Mouse (Mus musculus): Measurements from ENCODE around the gene Cc2d1a. TPM values are rescaled to one million over a fixed set of nuclear protein-coding genes. Genes with fewer than 3 reads are reported as not detected.

Cc2d1a gene
- polyA plus RNA-seq (2014; fragmentation: Illumina TruSeq; extraction: RNeasy Lipid Tissue Mini Kit (QIAGEN cat#74804); ENCODE audit: low replicate concordance): 0.19 TPM

DNA sequence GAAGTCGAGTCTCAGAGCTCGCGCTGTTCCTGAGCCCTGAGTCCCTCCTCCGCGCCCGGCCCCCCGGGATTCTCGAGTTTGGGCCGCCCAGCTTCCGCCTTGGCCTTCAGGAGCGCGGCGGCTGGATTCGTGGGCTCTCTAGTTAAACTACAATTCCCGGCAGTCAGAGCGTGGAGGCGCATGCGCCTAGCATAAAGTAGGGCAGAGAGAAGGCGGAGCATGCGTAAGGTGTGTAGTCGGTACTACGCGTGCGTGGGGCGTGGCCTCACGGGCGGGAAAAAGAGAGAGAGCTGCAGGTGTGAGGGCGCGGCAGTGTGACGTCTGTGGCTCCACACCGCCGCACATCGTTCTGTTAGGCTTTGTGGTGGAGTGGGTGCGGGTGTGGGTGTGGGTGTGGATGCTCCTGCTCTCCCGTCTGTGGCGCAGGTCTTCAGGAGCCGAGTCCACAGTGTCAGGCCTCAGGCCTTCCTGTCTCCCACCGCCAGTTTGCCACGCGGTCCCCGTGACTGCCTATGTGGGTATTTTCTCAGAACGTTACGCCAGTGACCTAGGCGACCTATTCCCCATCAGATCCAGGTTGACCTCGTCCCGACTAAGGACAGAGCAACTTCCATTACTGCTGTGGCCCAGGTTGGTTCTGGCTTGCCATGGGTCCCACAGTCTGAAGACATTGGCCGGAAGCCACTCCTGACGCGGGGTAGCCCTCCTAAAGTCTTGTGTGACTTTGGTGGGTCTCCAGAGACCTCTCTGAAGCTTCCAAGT, at the start of gene Cc2d1a, which contains the start of gene 4930432K21Rik:
Cc2d1a (minus strand) TSS at position 168 of the 762 bp plus-strand sequence.
4930432K21Rik (plus strand) TSS at position 257 of the 762 bp plus-strand sequence.

DNA sequence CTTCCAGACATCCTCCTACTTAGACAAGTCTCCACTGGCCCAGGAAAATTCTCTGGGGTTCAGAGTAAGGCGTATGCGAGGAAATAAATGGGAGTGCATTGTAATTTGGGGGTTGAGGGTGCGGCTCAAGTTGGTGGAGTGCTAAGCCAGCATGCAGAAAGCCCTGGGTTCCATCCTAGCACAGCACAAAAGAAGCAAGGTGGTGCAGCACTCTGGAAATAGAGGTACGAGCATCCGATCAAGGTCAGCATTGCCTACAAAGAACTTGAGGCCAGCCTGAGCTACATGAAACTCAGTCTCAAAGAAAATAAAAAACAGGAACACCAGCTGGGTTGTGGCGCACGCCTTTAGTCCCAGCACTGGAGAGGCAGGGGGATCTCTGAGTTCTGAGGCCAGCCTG, 37.4 kb upstream of the Cc2d1a start, which contains the start of gene Nanos3:
Nanos3 (minus strand) TSS at position 101 of the 400 bp plus-strand sequence.

DNA sequence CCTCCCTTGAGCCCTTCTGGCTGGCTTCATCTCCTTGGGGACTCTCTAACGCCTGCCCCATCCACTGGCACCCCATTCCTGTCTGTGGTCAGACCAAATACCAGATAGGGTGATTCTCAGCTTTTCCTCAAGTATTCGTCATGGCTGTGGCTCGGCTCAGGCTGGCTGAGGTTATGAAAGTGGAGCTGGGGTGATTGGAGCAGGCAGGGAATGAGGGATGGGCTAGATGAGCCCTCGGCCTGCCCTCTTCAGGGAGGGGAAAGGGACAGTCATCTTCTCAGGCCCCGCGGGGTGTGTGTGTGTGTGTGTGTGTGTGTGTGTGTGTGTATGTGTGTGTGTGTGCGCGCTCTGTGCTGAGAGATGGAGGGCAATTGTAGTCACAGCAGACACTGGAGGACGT, 22.1 kb downstream of the Cc2d1a start, which contains the start of gene Podnl1:
Podnl1 (plus strand) TSS at position 334 of the 400 bp plus-strand sequence.

DNA sequence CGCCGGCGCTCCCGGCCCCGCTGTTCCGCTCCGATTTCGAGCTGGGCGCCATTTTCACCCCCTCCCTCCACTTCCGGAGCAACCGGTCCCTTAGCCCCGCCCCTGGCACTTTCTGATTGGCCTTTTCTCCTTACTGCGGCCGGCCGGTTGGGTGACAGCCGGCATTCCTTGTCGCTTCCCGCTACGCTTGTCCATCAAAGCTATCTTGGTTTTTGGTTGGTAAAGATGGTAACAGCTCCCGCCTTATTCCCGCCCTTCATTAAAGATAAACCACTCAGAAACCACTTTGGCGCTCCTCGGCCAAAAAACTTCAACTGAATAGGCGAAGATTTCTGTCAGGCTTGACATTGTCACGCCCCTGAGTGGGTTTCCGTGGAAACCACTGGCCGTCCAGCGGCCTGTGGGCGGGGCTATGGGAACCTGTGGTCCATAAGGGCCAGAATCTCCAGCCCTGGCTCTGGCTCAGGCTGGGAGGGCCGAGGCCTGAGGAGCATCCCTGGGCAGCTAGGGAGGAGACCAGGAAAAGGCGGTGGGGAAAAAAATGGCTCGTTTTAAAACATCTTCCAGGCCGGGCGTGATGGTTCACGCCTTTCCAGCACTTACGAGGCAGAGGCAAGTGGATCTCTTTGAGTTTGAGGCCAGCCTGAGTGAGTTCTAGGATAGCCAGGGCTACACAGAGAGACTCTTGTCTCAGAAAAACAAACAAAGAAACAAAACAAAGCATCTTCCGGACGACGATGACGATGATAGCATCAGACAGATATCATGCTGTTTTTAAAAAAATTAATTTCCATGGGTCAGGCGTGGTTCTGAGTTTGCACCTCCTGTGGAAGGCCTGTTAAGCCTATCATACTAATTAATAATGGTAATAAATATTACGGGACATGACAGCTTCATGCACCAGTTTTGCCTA, 42.8 kb downstream of the Cc2d1a start, which contains the start of gene Dcaf15:
Dcaf15 (minus strand) TSS at position 72 of the 913 bp plus-strand sequence.

Other genes with a start within 250 kb of the Cc2d1a start
- gene Adgrl1, start 247.8 kb downstream of the Cc2d1a start, polyA plus RNA-seq (2014; fragmentation: Illumina TruSeq; extraction: RNeasy Lipid Tissue Mini Kit (QIAGEN cat#74804); ENCODE audit: low replicate concordance): 0.78 TPM
- not detected for gene Gm10644, start 192.7 kb downstream of the Cc2d1a start, polyA plus RNA-seq (2014; fragmentation: Illumina TruSeq; extraction: RNeasy Lipid Tissue Mini Kit (QIAGEN cat#74804); ENCODE audit: low replicate concordance)
- 7.2 TPM for gene Asf1b, start 192.4 kb downstream of the Cc2d1a start, polyA plus RNA-seq (2014; fragmentation: Illumina TruSeq; extraction: RNeasy Lipid Tissue Mini Kit (QIAGEN cat#74804); ENCODE audit: low replicate concordance)
- gene Prkaca, start 174.9 kb downstream of the Cc2d1a start, polyA plus RNA-seq (2014; fragmentation: Illumina TruSeq; extraction: RNeasy Lipid Tissue Mini Kit (QIAGEN cat#74804); ENCODE audit: low replicate concordance): 8.1 TPM
- gene Samd1, start 150.3 kb downstream of the Cc2d1a start, polyA plus RNA-seq (2014; fragmentation: Illumina TruSeq; extraction: RNeasy Lipid Tissue Mini Kit (QIAGEN cat#74804); ENCODE audit: low replicate concordance): 0.33 TPM
- gene 1700067K01Rik, start 146.4 kb downstream of the Cc2d1a start, polyA plus RNA-seq (2014; fragmentation: Illumina TruSeq; extraction: RNeasy Lipid Tissue Mini Kit (QIAGEN cat#74804); ENCODE audit: low replicate concordance): not detected
- gene 2210011C24Rik, start 135.8 kb downstream of the Cc2d1a start, polyA plus RNA-seq (2014; fragmentation: Illumina TruSeq; extraction: RNeasy Lipid Tissue Mini Kit (QIAGEN cat#74804); ENCODE audit: low replicate concordance): 2.3 TPM
- 0.22 TPM for gene Palm3, start 126.5 kb downstream of the Cc2d1a start, polyA plus RNA-seq (2014; fragmentation: Illumina TruSeq; extraction: RNeasy Lipid Tissue Mini Kit (QIAGEN cat#74804); ENCODE audit: low replicate concordance)
- gene Il27ra, start 105.3 kb downstream of the Cc2d1a start, polyA plus RNA-seq (2014; fragmentation: Illumina TruSeq; extraction: RNeasy Lipid Tissue Mini Kit (QIAGEN cat#74804); ENCODE audit: low replicate concordance): not detected
- not detected for gene Rln3, start 102.9 kb downstream of the Cc2d1a start, polyA plus RNA-seq (2014; fragmentation: Illumina TruSeq; extraction: RNeasy Lipid Tissue Mini Kit (QIAGEN cat#74804); ENCODE audit: low replicate concordance)
- 0.89 TPM for gene Gm10643, start 82.8 kb downstream of the Cc2d1a start, polyA plus RNA-seq (2014; fragmentation: Illumina TruSeq; extraction: RNeasy Lipid Tissue Mini Kit (QIAGEN cat#74804); ENCODE audit: low replicate concordance)
- gene Rfx1, start 81.1 kb downstream of the Cc2d1a start, polyA plus RNA-seq (2014; fragmentation: Illumina TruSeq; extraction: RNeasy Lipid Tissue Mini Kit (QIAGEN cat#74804); ENCODE audit: low replicate concordance): 0.97 TPM
- gene Dcaf15, start 43.2 kb downstream of the Cc2d1a start, polyA plus RNA-seq (2014; fragmentation: Illumina TruSeq; extraction: RNeasy Lipid Tissue Mini Kit (QIAGEN cat#74804); ENCODE audit: low replicate concordance): 2.0 TPM
- 0.63 TPM for gene Podnl1, start 21.9 kb downstream of the Cc2d1a start, polyA plus RNA-seq (2014; fragmentation: Illumina TruSeq; extraction: RNeasy Lipid Tissue Mini Kit (QIAGEN cat#74804); ENCODE audit: low replicate concordance)
- not detected for gene 4930432K21Rik, start 89 bp upstream of the Cc2d1a start, polyA plus RNA-seq (2014; fragmentation: Illumina TruSeq; extraction: RNeasy Lipid Tissue Mini Kit (QIAGEN cat#74804); ENCODE audit: low replicate concordance)
- not detected for gene Nanos3, start 37.3 kb upstream of the Cc2d1a start, polyA plus RNA-seq (2014; fragmentation: Illumina TruSeq; extraction: RNeasy Lipid Tissue Mini Kit (QIAGEN cat#74804); ENCODE audit: low replicate concordance)
- not detected for gene Zswim4, start 89.1 kb upstream of the Cc2d1a start, polyA plus RNA-seq (2014; fragmentation: Illumina TruSeq; extraction: RNeasy Lipid Tissue Mini Kit (QIAGEN cat#74804); ENCODE audit: low replicate concordance)
- gene D8Ertd738e, start 101.8 kb upstream of the Cc2d1a start, polyA plus RNA-seq (2014; fragmentation: Illumina TruSeq; extraction: RNeasy Lipid Tissue Mini Kit (QIAGEN cat#74804); ENCODE audit: low replicate concordance): 1.2 TPM
- 2.8 TPM for gene Mri1, start 109.4 kb upstream of the Cc2d1a start, polyA plus RNA-seq (2014; fragmentation: Illumina TruSeq; extraction: RNeasy Lipid Tissue Mini Kit (QIAGEN cat#74804); ENCODE audit: low replicate concordance)
- 0.74 TPM for gene Ccdc130, start 122.4 kb upstream of the Cc2d1a start, polyA plus RNA-seq (2014; fragmentation: Illumina TruSeq; extraction: RNeasy Lipid Tissue Mini Kit (QIAGEN cat#74804); ENCODE audit: low replicate concordance)
- gene Cacna1a, start 240.5 kb upstream of the Cc2d1a start, polyA plus RNA-seq (2014; fragmentation: Illumina TruSeq; extraction: RNeasy Lipid Tissue Mini Kit (QIAGEN cat#74804); ENCODE audit: low replicate concordance): 1.0 TPM